Mouse (Mus musculus) layer of hippocampus, adult 2 months (tissue): ENCODE results near the gene Nek1. TPM values are rescaled to one million over a fixed set of nuclear protein-coding genes. Genes with fewer than 3 reads are reported as not detected.

ENCODE experiments used
- DNase-seq, 2 experiments: peaks; one replicate each; pipeline ENCODE4 v3.0.0; 2022; ENCODE audit warnings: low spot score in 2 of 2
- H3K27ac ChIP-seq: fragments of 200-600 bp; 2 replicates; pipeline ENCODE4 v1.8.1; 2022
- H3K4me3 ChIP-seq: fragments of 200-600 bp; 2 replicates; pipeline ENCODE4 v1.8.1; 2022; ENCODE audit warnings: mild to moderate bottlenecking
- CTCF ChIP-seq: fragments of 200-600 bp; conservative IDR thresholded peaks from 2 replicates; pipeline ENCODE4 v1.8.1; 2022; ENCODE audit warnings: antibody characterized with exemption, mild to moderate bottlenecking, moderate library complexity
- total RNA-seq, 2 experiments: library from RNA; stranded (reverse); gene quantifications; 2 replicates each; pipeline ENCODE4 v1.2.3; 2021

Gene Nek1
- total RNA-seq, 2 experiments from 2014 or later, result 24.5 to 30.5 TPM

DNA sequence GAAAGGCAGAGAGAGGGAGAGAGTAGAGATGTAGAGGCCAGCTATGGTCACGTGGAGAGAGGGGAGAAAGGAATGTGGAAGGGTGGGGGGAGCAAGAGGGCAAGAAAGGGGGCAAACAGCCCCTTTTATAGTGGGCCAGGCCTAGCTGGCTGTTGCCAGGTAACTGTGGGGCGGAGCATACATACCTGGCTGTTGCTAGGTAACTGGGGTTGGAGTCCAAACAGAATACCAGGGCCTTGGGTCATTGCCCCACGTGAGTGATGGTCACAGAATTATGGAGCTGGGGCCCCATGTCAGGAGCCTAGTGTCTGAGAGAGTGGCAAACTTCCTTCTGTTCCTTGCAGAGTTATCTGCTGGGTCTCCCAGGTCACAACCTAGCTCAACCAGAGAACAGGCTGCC lies 149.3 kb downstream of the Nek1 start:
- DNase-seq, result no peak
- Histone ChIP-seq H3K27ac (no peak overlapping the region), H3K4me3 (no peak overlapping the region)
- TF ChIP-seq CTCF, result no peak

GRCm38 (mm10) chr8:61142845-61143244 lies 149.8 kb downstream of the Nek1 start:
- TF ChIP-seq CTCF, result no peak
- no peak overlapping the region for H3K4me3 ChIP-seq
- no peak overlapping the region for H3K27ac ChIP-seq
- no peak for DNase-seq

DNA sequence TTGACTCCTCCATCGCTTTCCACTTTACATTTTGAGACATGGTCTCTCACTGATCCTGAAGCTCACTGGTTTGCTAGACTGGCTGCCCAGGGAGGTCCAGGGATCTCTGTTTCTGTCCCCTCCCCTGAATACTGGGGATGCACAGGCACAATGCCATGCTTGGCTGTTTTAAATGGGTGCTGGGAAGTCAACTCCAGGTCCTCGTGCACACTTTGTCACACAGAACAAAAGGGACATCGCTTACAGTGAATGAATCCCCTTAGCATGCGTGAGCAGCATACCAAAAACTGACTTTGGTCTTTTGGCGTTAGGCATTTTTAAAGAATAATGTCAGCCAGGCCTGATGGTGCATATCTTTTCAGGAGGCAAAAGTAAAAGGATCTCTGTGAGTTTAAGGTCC lies 155.7 kb downstream of the Nek1 start:
- no peak for TF ChIP-seq CTCF
- no peak for DNase-seq
- Histone ChIP-seq H3K27ac (no peak overlapping the region), H3K4me3 (no peak overlapping the region)

DNA sequence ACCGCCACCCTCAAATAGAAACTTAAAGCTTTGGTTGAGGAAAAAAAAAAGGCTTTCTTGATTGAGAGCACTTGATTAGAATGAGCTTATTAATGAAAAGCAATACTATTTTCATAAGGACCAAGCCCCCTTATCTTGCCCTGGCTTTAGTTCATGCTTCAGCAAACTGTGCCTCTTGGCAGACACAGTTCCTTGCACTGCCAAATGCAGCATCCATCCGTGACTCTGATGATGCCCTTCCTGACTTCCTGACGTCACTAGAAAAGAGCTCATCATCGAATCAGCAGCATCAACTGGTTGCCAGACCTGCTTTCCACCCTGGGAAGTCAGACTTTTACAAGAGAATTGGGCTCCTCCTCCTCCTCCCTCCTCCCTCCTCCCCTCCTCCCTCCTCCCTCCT lies 157.6 kb downstream of the Nek1 start:
- Histone ChIP-seq H3K27ac (no peak overlapping the region), H3K4me3 (no peak overlapping the region)
- no peak for DNase-seq
- no peak for TF ChIP-seq CTCF

DNA sequence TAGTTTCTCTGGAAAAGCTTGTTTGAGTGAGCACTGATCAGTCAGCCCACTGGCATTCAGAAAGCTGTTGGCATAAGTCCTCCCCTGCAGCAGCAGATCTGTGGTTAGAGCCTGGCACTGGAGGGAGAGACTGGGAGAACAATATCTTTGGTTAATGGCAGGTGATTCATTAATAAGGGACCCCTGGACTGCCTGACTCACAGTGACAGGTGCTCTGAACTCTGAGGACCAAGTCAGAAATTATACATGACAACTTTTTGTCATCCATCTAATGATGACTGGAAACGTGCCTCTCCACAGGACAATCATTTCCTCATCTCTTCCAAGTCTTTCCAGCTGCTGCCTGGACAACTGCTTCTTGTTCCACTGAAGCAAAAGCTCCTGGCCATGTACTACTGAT lies 163.4 kb downstream of the Nek1 start:
- Histone ChIP-seq H3K4me3 (no peak overlapping the region), H3K27ac (no peak overlapping the region)
- no peak for TF ChIP-seq CTCF
- no peak for DNase-seq

DNA sequence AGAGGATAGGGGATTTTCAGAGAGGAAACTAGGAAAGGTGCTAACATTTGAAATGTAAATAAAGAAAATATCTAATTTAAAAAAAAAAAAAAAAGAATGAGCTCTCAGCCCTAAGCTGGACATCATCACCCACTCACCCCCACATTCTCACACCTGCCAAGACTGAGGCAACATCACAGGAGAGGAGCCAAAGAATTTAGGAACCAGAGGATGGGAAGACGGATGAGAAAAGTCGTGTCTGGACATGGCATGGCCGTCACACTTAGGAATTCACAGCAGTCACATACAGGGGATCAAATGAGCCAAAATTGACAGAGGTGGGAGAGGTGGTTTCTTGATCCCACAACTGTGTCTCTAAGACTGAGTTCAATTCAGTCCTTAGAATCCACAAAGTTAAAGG lies 165.5 kb downstream of the Nek1 start:
- no peak for DNase-seq
- Histone ChIP-seq H3K27ac (no peak overlapping the region), H3K4me3 (no peak overlapping the region)
- no peak for TF ChIP-seq CTCF

GRCm38 (mm10) chr8:61161461-61162185 lies 168.6 kb downstream of the Nek1 start:
- H3K4me3 ChIP-seq, result no peak overlapping the region
- DNase-seq, result no peak

GRCm38 (mm10) chr8:61162186-61162566 lies 169.2 kb downstream of the Nek1 start:
- DNase-seq, result no peak
- no peak for TF ChIP-seq CTCF
- Histone ChIP-seq H3K27ac (no peak overlapping the region), H3K4me3 (no peak overlapping the region)

More at GRCm38 (mm10) chr8:61161461-61162185, 168.6 kb downstream of the Nek1 start:
- TF ChIP-seq CTCF, result no peak
- no peak overlapping the region for H3K27ac ChIP-seq

DNA sequence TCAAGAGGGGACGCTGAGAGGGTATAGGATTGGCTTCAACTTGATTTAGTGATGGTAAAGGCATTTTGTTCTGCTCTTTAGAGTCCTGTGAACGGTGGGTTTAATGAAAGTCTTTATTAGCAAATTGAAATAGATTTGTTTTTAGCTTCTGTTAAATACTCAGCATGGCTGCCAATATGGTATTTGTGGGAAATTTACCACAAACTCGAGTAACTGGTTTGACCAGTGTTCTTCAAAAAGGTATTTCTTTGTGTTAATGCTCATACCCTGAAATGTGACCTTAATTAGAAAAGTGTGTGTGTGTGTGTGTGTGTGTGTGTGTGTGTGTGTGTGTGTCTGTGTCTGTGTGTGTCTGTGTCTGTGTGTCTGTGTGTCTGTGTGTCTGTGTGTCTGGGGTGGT lies 178.6 kb downstream of the Nek1 start:
- TF ChIP-seq CTCF, result no peak

GRCm38 (mm10) chr8:61173921-61174492 lies 181.0 kb downstream of the Nek1 start:
- Histone ChIP-seq H3K27ac (no peak overlapping the region), H3K4me3 (no peak overlapping the region)
- DNase-seq, result no peak
- no peak for TF ChIP-seq CTCF

More for the DNA sequence above, 178.6 kb downstream of the Nek1 start:
- H3K27ac ChIP-seq, result no peak overlapping the region
- no peak for DNase-seq
- no peak overlapping the region for H3K4me3 ChIP-seq

DNA sequence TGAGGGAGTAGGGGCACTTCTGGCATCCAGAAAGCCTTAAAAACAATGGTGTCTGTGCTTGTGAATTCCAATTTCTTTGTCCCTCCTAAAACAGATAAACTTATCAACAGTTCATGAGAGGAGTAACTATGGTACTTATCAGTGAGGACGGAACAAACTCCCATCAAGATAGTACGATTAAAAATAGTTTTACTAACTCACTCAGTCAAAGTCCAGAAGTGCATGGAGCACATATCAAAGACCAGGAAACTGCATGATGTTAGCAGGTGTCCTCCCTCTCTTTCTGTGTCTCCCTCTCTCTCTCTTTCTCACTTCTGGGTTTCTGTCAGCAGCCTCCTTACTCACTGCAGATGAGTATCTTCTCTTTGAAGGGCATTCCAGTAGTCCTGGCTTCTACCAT lies 182.9 kb downstream of the Nek1 start:
- Histone ChIP-seq H3K27ac (no peak overlapping the region), H3K4me3 (no peak overlapping the region)
- no peak for DNase-seq
- no peak for TF ChIP-seq CTCF

- no peak for DNase-seq
- Histone ChIP-seq H3K4me3 (no peak overlapping the region), H3K27ac (no peak overlapping the region)
- TF ChIP-seq CTCF, result no peak
These were observed 184.9 kb downstream of the Nek1 start for GRCm38 (mm10) chr8:61177680-61178593.

DNA sequence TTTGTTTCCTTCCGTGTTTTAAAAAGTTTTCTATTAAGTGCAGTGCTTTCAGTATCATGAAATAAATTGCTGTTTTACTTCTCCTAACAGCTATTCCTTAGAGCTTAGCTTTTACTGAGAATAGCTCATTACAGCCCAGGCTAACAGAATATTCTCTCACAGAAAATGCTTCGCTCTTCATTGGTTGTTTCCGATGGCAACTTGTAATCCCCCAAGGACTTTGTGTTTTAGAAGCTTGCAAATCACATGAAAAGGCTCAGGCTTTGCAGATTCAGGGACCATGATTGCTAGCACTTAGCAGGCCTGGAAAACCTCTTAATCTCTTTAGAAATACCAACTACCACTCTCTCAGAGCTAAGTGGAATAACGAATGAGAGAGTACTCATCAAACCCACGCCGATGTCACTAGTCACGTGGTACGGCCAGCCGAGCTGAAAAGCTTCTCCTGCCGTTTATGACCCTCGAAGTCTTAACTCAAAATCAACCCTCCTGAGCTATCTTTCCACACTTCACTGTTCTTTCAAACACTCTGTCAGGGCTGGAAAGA lies 185.7 kb downstream of the Nek1 start:
- no peak overlapping the region for H3K4me3 ChIP-seq
- no peak for TF ChIP-seq CTCF
- no peak overlapping the region for H3K27ac ChIP-seq
- DNase-seq, result no peak

Other genes starting within 250 kb of the Nek1 start
- gene Hpf1, start 102.8 kb upstream of the Nek1 start, total RNA-seq, result 10 to 100 TPM; 51.8 to 52.4 TPM
- 100 to 1,000 TPM; 121 to 123 TPM for gene Clcn3, start 9.9 kb upstream of the Nek1 start, total RNA-seq
- 10 to 100 TPM; 66.7 to 67.5 TPM for gene Sh3rf1, start 230.7 kb downstream of the Nek1 start, total RNA-seq